Mouse (Mus musculus): ENCODE measurements around the gene Zfp786. TPM values are rescaled to one million over a fixed set of nuclear protein-coding genes. Genes with fewer than 3 reads are reported as not detected.
"Not testable (repeated sequence)": the region's sequence is repeated elsewhere in the genome, so short reads cannot be mapped to it uniquely, and the experiment has no call there.

Zfp786 gene
- polyA plus RNA-seq (2016; fragmentation: Nextera tagmentation; extraction: Ambion mirVana) = 6.9 and 7.8 TPM in 2 replicates

DNA sequence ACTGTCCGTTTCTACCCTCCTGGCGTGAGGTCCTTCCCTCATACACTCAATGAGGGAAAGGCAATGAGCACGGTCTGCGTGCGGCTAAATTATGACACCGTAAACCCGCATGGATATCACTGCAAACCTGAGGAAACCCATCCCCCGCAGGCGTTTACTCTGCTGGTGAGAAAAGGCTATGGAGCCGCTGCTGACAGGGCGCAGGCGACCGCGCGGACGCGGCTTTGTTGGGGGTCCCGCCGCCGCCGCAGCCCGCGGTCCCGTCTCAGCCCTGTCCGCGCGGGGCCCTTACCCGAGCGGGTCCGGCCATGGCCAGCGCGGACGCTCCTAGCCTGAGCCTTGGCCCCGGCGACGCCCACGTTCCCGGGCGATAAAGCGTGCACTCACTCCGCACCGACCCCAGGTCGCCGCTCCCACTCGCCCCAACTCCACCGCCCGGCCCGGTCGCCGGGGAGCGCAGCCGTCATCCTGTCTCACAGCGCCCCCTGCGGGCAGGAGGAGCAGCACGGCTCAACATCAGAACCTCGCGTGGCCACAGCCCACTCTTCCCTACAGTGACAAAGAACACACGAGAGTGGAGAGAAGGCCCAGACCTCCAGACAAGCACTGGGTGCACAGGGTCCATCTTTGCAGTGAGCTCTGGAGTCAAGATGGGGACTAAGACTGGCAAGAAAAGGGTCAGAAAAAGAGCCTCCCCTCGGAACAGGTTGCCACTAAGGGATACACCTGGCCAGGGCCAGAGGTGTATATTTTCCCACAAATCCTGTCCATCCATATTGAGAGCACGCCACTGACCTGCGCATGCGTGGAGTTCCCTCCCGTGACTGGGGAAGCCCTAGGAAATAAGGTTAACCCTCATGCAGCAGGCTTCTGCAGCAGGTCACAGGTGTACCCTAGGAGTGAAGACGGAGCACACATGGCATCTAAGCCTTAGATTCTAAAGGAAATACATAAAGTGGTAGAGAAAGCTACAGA, at the start of gene Zfp786:
TSS of gene Zfp786 (minus strand) at position 764 of the 975 bp plus-strand sequence.
- H3K4me1 ChIP-seq = peaks cover 18% of the 10 kb centered on the region
- WGBS = 2% methylated on average over 64 of the region's 64 CpGs
- H3K36me3 ChIP-seq (replicated peaks) = peaks cover 11% of the 10 kb centered on the region
- H3K27me3 ChIP-seq (ENCODE audit: poor library complexity, severe bottlenecking) = no peaks in the 10 kb centered on the region
- peak; percentile 91 for DNase-seq (ENCODE audit: extremely low spot score, low spot score)
- H3K9me3 ChIP-seq = no peaks in the 10 kb centered on the region
- peak within 1 kb of the TSS; percentile 88 for H3K4me3 ChIP-seq
- H3K27ac ChIP-seq = peak within 1 kb of the TSS; percentile 96

- peaks cover 23% of the 10 kb centered on the region for H3K4me1 ChIP-seq
- peaks cover 58% of the 10 kb centered on the region for H3K36me3 ChIP-seq (replicated peaks)
- H3K4me3 ChIP-seq = no peak overlapping the region
- 98% methylated on average over 10 of the region's 10 CpGs for WGBS
- no peaks in the 10 kb centered on the region for H3K27me3 ChIP-seq (ENCODE audit: poor library complexity, severe bottlenecking)
- DNase-seq (ENCODE audit: extremely low spot score, low spot score) = no peak
- H3K27ac ChIP-seq = 0 out of 2 replicates have a peak overlapping the region, but pooled peaks have one; percentile 16
- no peaks in the 10 kb centered on the region for H3K9me3 ChIP-seq
Measured at GRCm38 (mm10) chr6:47880166-47880565, 49.5 kb upstream of the Zfp786 start.

DNA sequence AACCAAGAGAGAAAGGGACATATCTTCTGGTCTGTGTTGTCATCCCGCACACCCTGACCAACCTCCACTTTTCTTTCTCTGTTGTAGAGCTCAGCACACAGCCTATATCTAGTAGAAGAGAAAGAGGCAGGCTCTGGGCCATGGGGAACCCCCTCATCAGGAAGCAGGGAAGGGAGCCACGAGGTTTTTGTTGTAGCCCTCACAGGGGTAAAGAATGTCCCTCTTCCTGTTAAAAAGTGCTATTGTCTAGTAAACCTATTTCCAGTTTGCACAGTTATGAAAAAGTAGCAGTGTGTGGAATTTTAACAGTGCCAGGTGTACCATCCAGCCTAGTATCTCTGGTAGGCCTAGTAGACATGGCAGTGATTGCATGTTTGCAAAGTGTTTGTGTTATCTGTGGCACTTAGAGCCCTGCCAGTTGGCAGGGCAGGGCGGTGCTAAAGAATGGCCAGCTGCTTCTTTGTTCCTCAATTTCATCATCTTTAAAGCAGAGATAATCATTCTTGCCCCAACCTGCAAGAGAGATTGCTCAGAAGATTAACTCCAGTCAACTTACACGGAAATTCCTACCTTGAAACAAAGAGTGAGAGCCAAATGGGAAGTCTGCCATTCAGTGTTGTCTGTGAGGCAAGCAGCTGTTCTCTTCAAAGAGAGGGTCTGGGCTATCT, 48.5 kb upstream of the Zfp786 start:
- Histone ChIP-seq H3K4me1 (peaks cover 23% of the 10 kb centered on the region), H3K9me3 (no peaks in the 10 kb centered on the region), H3K27me3 (ENCODE audit: poor library complexity, severe bottlenecking) (no peaks in the 10 kb centered on the region), H3K36me3 (replicated peaks) (peaks cover 48% of the 10 kb centered on the region), H3K4me3 (peak overlapping the region; percentile 92), H3K27ac (peak overlapping the region; percentile 98)
- 80% methylated on average over 4 of the region's 4 CpGs for WGBS
- no peak for DNase-seq (ENCODE audit: extremely low spot score, low spot score)

- Histone ChIP-seq H3K4me3 (peak overlapping the region; percentile 92), H3K36me3 (replicated peaks) (peaks cover 42% of the 10 kb centered on the region), H3K27me3 (ENCODE audit: poor library complexity, severe bottlenecking) (no peaks in the 10 kb centered on the region), H3K4me1 (peaks cover 23% of the 10 kb centered on the region), H3K27ac (peak overlapping the region; percentile 98), H3K9me3 (no peaks in the 10 kb centered on the region)
- WGBS = 58% methylated on average over 3 of the region's 3 CpGs
- DNase-seq (ENCODE audit: extremely low spot score, low spot score) = no peak
Measured at GRCm38 (mm10) chr6:47878593-47878992, 47.9 kb upstream of the Zfp786 start.

GRCm38 (mm10) chr6:47878133-47878514, 47.5 kb upstream of the Zfp786 start:
- no peak for DNase-seq (ENCODE audit: extremely low spot score, low spot score)
- Histone ChIP-seq H3K4me1 (peaks cover 23% of the 10 kb centered on the region), H3K36me3 (replicated peaks) (peaks cover 38% of the 10 kb centered on the region), H3K27me3 (ENCODE audit: poor library complexity, severe bottlenecking) (no peaks in the 10 kb centered on the region), H3K9me3 (no peaks in the 10 kb centered on the region), H3K27ac (peak overlapping the region; percentile 98), H3K4me3 (peak overlapping the region; percentile 92)
- under 1% methylated on average over 11 of the region's 11 CpGs for WGBS

GRCm38 (mm10) chr6:47877461-47878132, 46.9 kb upstream of the Zfp786 start:
- Histone ChIP-seq H3K4me1 (peaks cover 23% of the 10 kb centered on the region), H3K27ac (peak overlapping the region; percentile 98), H3K9me3 (no peaks in the 10 kb centered on the region), H3K36me3 (replicated peaks) (peaks cover 32% of the 10 kb centered on the region), H3K27me3 (ENCODE audit: poor library complexity, severe bottlenecking) (no peaks in the 10 kb centered on the region), H3K4me3 (peak overlapping the region; percentile 92)
- WGBS = under 1% methylated on average over 70 of the region's 71 CpGs
- peak; percentile 92 for DNase-seq (ENCODE audit: extremely low spot score, low spot score)

GRCm38 (mm10) chr6:47877058-47877457, 46.4 kb upstream of the Zfp786 start, which contains the start of gene Zfp282:
Zfp282 (plus strand) TSS chr6:47877204.
- Histone ChIP-seq H3K4me1 (peaks cover 23% of the 10 kb centered on the region), H3K27me3 (ENCODE audit: poor library complexity, severe bottlenecking) (no peaks in the 10 kb centered on the region), H3K4me3 (peak within 1 kb of the TSS; percentile 92), H3K9me3 (no peaks in the 10 kb centered on the region), H3K36me3 (replicated peaks) (peaks cover 27% of the 10 kb centered on the region), H3K27ac (peak within 1 kb of the TSS; percentile 98)
- DNase-seq (ENCODE audit: extremely low spot score, low spot score) = no peak
- WGBS = 7% methylated on average over 9 of the region's 9 CpGs

DNA sequence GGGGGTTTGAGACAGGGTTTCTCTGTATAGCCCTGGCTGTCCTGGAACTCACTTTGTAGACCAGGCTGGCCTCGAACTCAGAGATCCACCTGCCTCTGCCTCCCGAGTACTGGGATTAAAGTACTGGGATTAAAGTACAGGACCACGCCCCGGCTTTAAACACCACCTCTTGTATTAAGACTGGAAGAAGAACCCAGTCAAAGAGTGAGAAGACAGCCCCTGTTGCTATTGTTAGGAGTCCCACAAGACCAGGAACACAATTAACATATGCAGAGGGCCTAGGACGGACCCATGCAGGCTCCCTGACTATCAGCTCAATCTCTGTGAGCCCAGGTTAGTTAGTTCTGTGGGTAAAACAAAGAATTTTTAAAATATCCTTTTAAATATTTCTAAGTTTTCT, 41.6 kb upstream of the Zfp786 start:
- Histone ChIP-seq H3K36me3 (replicated peaks) (peaks cover 17% of the 10 kb centered on the region), H3K27me3 (ENCODE audit: poor library complexity, severe bottlenecking) (no peaks in the 10 kb centered on the region), H3K27ac (no peak overlapping the region), H3K9me3 (no peaks in the 10 kb centered on the region), H3K4me1 (0 out of 2 replicates have a peak, but pooled peaks cover 1% of the 10 kb centered on the region), H3K4me3 (no peak overlapping the region)
- DNase-seq (ENCODE audit: extremely low spot score, low spot score) = no peak
- WGBS = 88% methylated on average over 5 of the region's 5 CpGs

DNA sequence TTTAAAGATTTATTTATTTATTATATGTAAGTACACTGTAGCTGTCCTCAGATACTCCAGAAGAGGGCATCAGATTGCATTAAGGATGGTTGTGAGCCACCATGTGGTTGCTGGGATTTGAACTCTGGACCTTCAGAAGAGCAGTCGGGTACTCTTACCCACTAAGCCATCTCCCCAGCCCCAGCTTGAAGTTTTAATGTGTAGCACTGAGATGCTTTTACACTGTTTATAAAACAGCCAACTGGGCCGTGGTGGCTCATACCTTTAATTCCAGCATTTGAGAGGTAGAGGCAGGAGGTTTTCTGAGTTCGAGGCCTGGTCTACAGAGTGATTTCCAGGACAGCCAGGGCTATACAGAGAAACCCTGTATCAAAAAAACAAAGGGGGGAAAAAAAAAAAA, 27.1 kb upstream of the Zfp786 start:
- H3K27ac ChIP-seq; H3K27me3 ChIP-seq (ENCODE audit: poor library complexity, severe bottlenecking); H3K4me1 ChIP-seq; H3K9me3 ChIP-seq; DNase-seq (ENCODE audit: extremely low spot score, low spot score); H3K4me3 ChIP-seq: not testable (repeated sequence)
- WGBS = 93% methylated on average over 3 of the region's 3 CpGs
- H3K36me3 ChIP-seq (replicated peaks) = peaks cover 45% of the 10 kb centered on the region

- no peak for DNase-seq (ENCODE audit: extremely low spot score, low spot score)
- H3K27me3 ChIP-seq (ENCODE audit: poor library complexity, severe bottlenecking) = no peaks in the 10 kb centered on the region
- H3K36me3 ChIP-seq (replicated peaks) = peaks cover 40% of the 10 kb centered on the region
- no peak overlapping the region for H3K27ac ChIP-seq
- H3K9me3 ChIP-seq = no peaks in the 10 kb centered on the region; the same call in 1 of the 2 replicates
- no peak overlapping the region for H3K4me3 ChIP-seq
- H3K4me1 ChIP-seq = no peaks in the 10 kb centered on the region
- WGBS = 92% methylated on average over 6 of the region's 6 CpGs
Measured at GRCm38 (mm10) chr6:47857241-47857640, 26.6 kb upstream of the Zfp786 start.

GRCm38 (mm10) chr6:47845779-47846178, 15.1 kb upstream of the Zfp786 start:
- H3K4me3 ChIP-seq = no peak overlapping the region
- no peaks in the 10 kb centered on the region for H3K4me1 ChIP-seq
- H3K27me3 ChIP-seq (ENCODE audit: poor library complexity, severe bottlenecking) = no peaks in the 10 kb centered on the region
- H3K9me3 ChIP-seq = no peaks in the 10 kb centered on the region
- DNase-seq (ENCODE audit: extremely low spot score, low spot score) = no peak
- H3K36me3 ChIP-seq (replicated peaks) = peaks cover 27% of the 10 kb centered on the region
- H3K27ac ChIP-seq = no peak overlapping the region

DNA sequence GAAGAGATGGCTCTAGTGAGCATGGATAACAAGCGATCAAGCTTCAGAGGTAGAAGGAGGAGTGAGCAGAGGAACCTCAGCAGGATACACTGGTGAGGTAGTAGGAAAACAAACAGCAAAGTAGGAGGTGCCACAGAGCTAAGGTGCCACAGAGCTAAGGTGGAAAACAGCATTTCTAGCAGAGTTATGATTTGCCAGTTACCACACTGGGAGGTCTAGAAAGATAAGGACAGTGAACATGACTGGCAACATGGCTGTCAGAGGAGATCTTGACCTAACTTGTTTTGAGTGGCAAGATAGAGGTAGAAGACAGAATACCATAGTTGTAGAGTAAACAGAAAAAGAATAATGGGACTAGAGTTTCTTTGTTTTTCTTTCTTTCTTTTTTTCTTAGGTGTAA, 11.7 kb upstream of the Zfp786 start:
- Histone ChIP-seq H3K4me1 (no peaks in the 10 kb centered on the region), H3K27ac (no peak overlapping the region), H3K4me3 (no peak overlapping the region), H3K36me3 (replicated peaks) (peaks cover 28% of the 10 kb centered on the region), H3K9me3 (no peaks in the 10 kb centered on the region), H3K27me3 (ENCODE audit: poor library complexity, severe bottlenecking) (no peaks in the 10 kb centered on the region)
- no peak for DNase-seq (ENCODE audit: extremely low spot score, low spot score)
- 97% methylated on average over 1 of the region's 1 CpGs for WGBS

All from forebrain, embryonic 10.5 days (tissue).